Mouse (Mus musculus): ENCODE results near the gene Plpp1.

The Plpp1 gene

GRCm38 (mm10) chr13:112862342-112862741 is 61.8 kb downstream of the Plpp1 start:
- no peak for DNase-seq

- no peak for DNase-seq
Observed at GRCm38 (mm10) chr13:112862978-112863677, 62.5 kb downstream of the Plpp1 start.

- no peak for DNase-seq
Observed at GRCm38 (mm10) chr13:112866782-112867181, 66.2 kb downstream of the Plpp1 start.

GRCm38 (mm10) chr13:112867381-112867780 is 66.8 kb downstream of the Plpp1 start:
- DNase-seq, result no peak

- no peak for DNase-seq
Observed at GRCm38 (mm10) chr13:112870039-112870690, 69.6 kb downstream of the Plpp1 start.

GRCm38 (mm10) chr13:112871500-112872266 is 71.1 kb downstream of the Plpp1 start:
- DNase-seq, result no peak

GRCm38 (mm10) chr13:112887234-112887633 is 86.6 kb downstream of the Plpp1 start:
- no peak for DNase-seq

- peak; percentile 6 for DNase-seq
Observed at GRCm38 (mm10) chr13:112902176-112902575, 101.6 kb downstream of the Plpp1 start.

GRCm38 (mm10) chr13:112909663-112910062 is 109.1 kb downstream of the Plpp1 start:
- DNase-seq, result peak; percentile 71

- no peak for DNase-seq
Observed at GRCm38 (mm10) chr13:112910434-112910833, 109.8 kb downstream of the Plpp1 start.
